In the genomic region with DNA sequence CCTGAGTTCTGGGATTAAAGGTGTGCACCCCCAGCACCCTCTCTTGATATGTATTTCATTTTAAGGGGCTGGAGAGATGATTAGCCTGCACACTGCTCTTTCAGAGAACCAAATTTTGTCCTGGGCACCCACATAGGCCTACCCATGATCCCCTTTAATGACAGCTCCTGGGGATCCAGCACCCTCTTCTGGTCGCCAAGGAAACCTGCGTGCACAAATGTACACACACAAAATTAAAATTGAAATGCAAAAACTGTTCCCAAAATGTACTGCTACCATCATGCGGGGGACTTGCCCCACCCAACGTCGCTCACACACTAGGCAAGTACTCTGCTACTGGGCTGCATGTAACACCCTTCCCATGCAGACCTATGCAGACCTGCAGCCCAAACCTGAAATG, we compare ENCODE assay signal across 33 mouse cellular contexts. TPM values are rescaled to one million over a fixed set of nuclear protein-coding genes. Genes with fewer than 3 reads are reported as not detected.
DNase-seq lines count a peak whose midpoint lies in the region; ATAC-seq and TF ChIP-seq lines count a peak whose summit lies in the region.
"Had no signal": no experiment of that assay in that cellular context is flagged by ENCODE, and none has a peak within 500 bp of the region (broad histone marks: within the 10 kb centered on the region; RNA-seq: fewer than 3 reads in every experiment).

No protein-coding gene starts in this region.

- H3K9me3 ChIP-seq in lung, embryonic 14.5 days (ENCODE audit: low read depth, low read length): no peaks in the 10 kb centered on the region
- H3K9me3 ChIP-seq in E14TG2a.4 (ENCODE audit: low read length): no peaks in the 10 kb centered on the region
- H3K9me3 ChIP-seq: forebrain, embryonic 13.5 days; hindbrain, embryonic 12.5 days; neural tube, embryonic 12.5 days had no signal

- H3K4me3 ChIP-seq in kidney, adult 2 months (ENCODE audit: insufficient read depth, low read depth, low read length): no peak overlapping the region
- H3K4me3 ChIP-seq in lung, embryonic 14.5 days (ENCODE audit: low read depth, low read length): no peak overlapping the region
- no peak overlapping the region for H3K4me3 ChIP-seq in E14TG2a.4 (replicated peaks; ENCODE audit: low read length)
- H3K4me3 ChIP-seq: forebrain, embryonic 13.5 days; hindbrain, embryonic 12.5 days; myocyte; neural tube, embryonic 12.5 days had no signal

- WGBS in kidney, adult 2 months: 91% methylated on average over 5 of the region's 5 CpGs
- 81% methylated on average over 5 of the region's 5 CpGs for WGBS in lung, embryonic 14.5 days

- no peaks in the 10 kb centered on the region for H3K36me3 ChIP-seq in kidney, adult 2 months (ENCODE audit: control insufficient read depth, insufficient read depth, low read length)
- H3K36me3 ChIP-seq in lung, embryonic 14.5 days (ENCODE audit: insufficient read depth): no peaks in the 10 kb centered on the region
- H3K36me3 ChIP-seq in E14TG2a.4 (ENCODE audit: insufficient read depth, low read length): no peaks in the 10 kb centered on the region
- H3K36me3 ChIP-seq: hindbrain, embryonic 12.5 days; neural tube, embryonic 12.5 days had no signal

- no peak for ATAC-seq in lung, embryonic 14.5 days (ENCODE audit: insufficient read depth)
- ATAC-seq: forebrain, embryonic 13.5 days had no signal

- H3K27ac ChIP-seq in kidney, adult 2 months (ENCODE audit: insufficient read depth, low read depth, low read length): no peak overlapping the region
- H3K27ac ChIP-seq in lung, embryonic 14.5 days (ENCODE audit: low read depth): no peak overlapping the region
- H3K27ac ChIP-seq: forebrain, embryonic 13.5 days; hindbrain, embryonic 12.5 days; neural tube, embryonic 12.5 days had no signal

- H3K27me3 ChIP-seq in kidney, adult 2 months (replicated peaks; ENCODE audit: control insufficient read depth, insufficient read depth, low read length): no peaks in the 10 kb centered on the region
- H3K27me3 ChIP-seq in lung, embryonic 14.5 days (ENCODE audit: insufficient read depth, low read length): peaks cover 52% of the 10 kb centered on the region
- peaks cover 55% of the 10 kb centered on the region for H3K27me3 ChIP-seq in E14TG2a.4 (ENCODE audit: insufficient read depth, low read length)

- no peak overlapping the region for H3K4me2 ChIP-seq in lung, embryonic 14.5 days
- H3K4me2 ChIP-seq: forebrain, embryonic 13.5 days; heart, embryonic 11.5 days; hindbrain, embryonic 12.5 days; midbrain, embryonic 11.5 days; neural tube, embryonic 12.5 days had no signal

- TF ChIP-seq POLR2A in kidney, adult 2 months (IDR thresholded peaks at IDR 0.05; ENCODE audit: low read depth, low read length): no peak

- H3K9ac ChIP-seq in lung, embryonic 14.5 days: no peak overlapping the region
- H3K9ac ChIP-seq: forebrain, embryonic 13.5 days; hindbrain, embryonic 12.5 days; neural tube, embryonic 12.5 days had no signal

- 0 out of 2 replicates have a peak, but pooled peaks have one; percentile 12 for TF ChIP-seq CTCF in kidney, adult 2 months (conservative IDR thresholded peaks at IDR 0.05; ENCODE audit: insufficient read depth, insufficient read length, low read depth, low read length)
- TF ChIP-seq CTCF in lung, embryonic 14.5 days (IDR thresholded peaks at IDR 0.05; ENCODE audit: low read depth): peak; percentile 16; the same call in 1 of the 2 replicates
- TF ChIP-seq CTCF in E14TG2a.4 (conservative IDR thresholded peaks at IDR 0.05; ENCODE audit: low read length): peak; percentile 21

- H3K4me1 ChIP-seq in kidney, adult 2 months (ENCODE audit: control insufficient read depth, insufficient read depth, low read length): no peaks in the 10 kb centered on the region
- no peaks in the 10 kb centered on the region for H3K4me1 ChIP-seq in lung, embryonic 14.5 days (ENCODE audit: insufficient read depth)
- H3K4me1 ChIP-seq in E14TG2a.4 (replicated peaks; ENCODE audit: low read depth, low read length): peaks cover 31% of the 10 kb centered on the region

- no peak for DNase-seq in kidney, adult 2 months
- no peak for DNase-seq in kidney, postnatal 4 days
- DNase-seq in lung, embryonic 14.5 days: no peak
- no peak for DNase-seq in lung, postnatal 25 days (ENCODE audit: low spot score)
- no peak for DNase-seq in spleen, adult 18-20 months
- no peak for DNase-seq in cerebellum, postnatal 10 days
- DNase-seq: adrenal gland, postnatal 25 days; cerebellum, adult 18-20 months; cerebellum, postnatal 36 days; gastrocnemius, postnatal 10 days; heart, postnatal 36 days; kidney, adult 11 months; layer of hippocampus, adult 9-11 months; liver; lung, adult 18-20 months; lung, postnatal 10 days; right cerebral cortex, postnatal 4 days had no signal

RNA-seq across cellular contexts. Expression of gene Oxt, which starts 1.0 kb away (rescaled TPM):
- not detected in 2 replicates for polyA plus RNA-seq in kidney, adult 2 months (2012; rRNA removed)
- polyA plus RNA-seq in lung, embryonic 14.5 days (2014; fragmentation: Nextera tagmentation; extraction: Ambion mirVana): not detected in 2 replicates
- polyA plus RNA-seq: C2C12; embryonic facial prominence, embryonic 11.5 days; forebrain, embryonic 13.5 days; gonadal fat pad, adult 2 months; heart, embryonic 11.5 days; heart, embryonic 16.5 days; hindbrain, embryonic 12.5 days; large intestine, adult 2 months; limb, embryonic 11.5 days; midbrain, embryonic 11.5 days; myocyte; neural tube, embryonic 12.5 days; testis, adult 2 months; urinary bladder, adult 2 months had no signal

RNA-seq across cellular contexts. Expression of gene Avp, which starts 7.4 kb away (rescaled TPM):
- polyA plus RNA-seq in kidney, adult 2 months (2012; rRNA removed): not detected in 2 replicates
- polyA plus RNA-seq in lung, embryonic 14.5 days (2014; fragmentation: Nextera tagmentation; extraction: Ambion mirVana): not detected in 2 replicates
- polyA plus RNA-seq: C2C12; embryonic facial prominence, embryonic 11.5 days; gonadal fat pad, adult 2 months; heart, embryonic 16.5 days; hindbrain, embryonic 12.5 days; kidney, embryonic 16.5 days; large intestine, adult 2 months; limb, embryonic 11.5 days; midbrain, embryonic 11.5 days; myocyte; neural tube, embryonic 12.5 days; testis, adult 2 months; urinary bladder, adult 2 months had no signal

RNA-seq across cellular contexts. Expression of gene Mrps26, which starts 11.4 kb away (rescaled TPM):
- 86.9 and 116 TPM in 2 replicates for polyA plus RNA-seq in kidney, adult 2 months (2012; rRNA removed)
- polyA plus RNA-seq in lung, embryonic 14.5 days (2014; fragmentation: Nextera tagmentation; extraction: Ambion mirVana): 88.6 and 93.1 TPM in 2 replicates

RNA-seq across cellular contexts. Expression of gene Fastkd5, which starts 54.9 kb away (rescaled TPM):
- polyA plus RNA-seq in kidney, adult 2 months (2012; rRNA removed): 3.4 and 4.0 TPM in 2 replicates
- polyA plus RNA-seq in lung, embryonic 14.5 days (2014; fragmentation: Nextera tagmentation; extraction: Ambion mirVana): 18.3 and 18.6 TPM in 2 replicates

RNA-seq across cellular contexts. Expression of gene Ubox5, which starts 54.9 kb away (rescaled TPM):
- polyA plus RNA-seq in kidney, adult 2 months (2012; rRNA removed): 7.3 and 8.0 TPM in 2 replicates
- 12.4 and 12.6 TPM in 2 replicates for polyA plus RNA-seq in lung, embryonic 14.5 days (2014; fragmentation: Nextera tagmentation; extraction: Ambion mirVana)
